Mouse (Mus musculus) gastrocnemius, adult 8-10 months (tissue): ENCODE data around the gene Olfr1440. TPM values are rescaled to one million over a fixed set of nuclear protein-coding genes. Genes with fewer than 3 reads are reported as not detected.

Experiments
- DNase-seq, 2 experiments: peaks; one replicate each; pipeline ENCODE4 v3.0.0; 2022; ENCODE audit warnings: low spot score in 2 of 2
- total RNA-seq, 4 experiments: library from RNA; stranded (reverse); gene quantifications; 2 replicates each; pipeline ENCODE4 v1.2.4; 2022

Gene Olfr1440
- not detected for total RNA-seq

DNA sequence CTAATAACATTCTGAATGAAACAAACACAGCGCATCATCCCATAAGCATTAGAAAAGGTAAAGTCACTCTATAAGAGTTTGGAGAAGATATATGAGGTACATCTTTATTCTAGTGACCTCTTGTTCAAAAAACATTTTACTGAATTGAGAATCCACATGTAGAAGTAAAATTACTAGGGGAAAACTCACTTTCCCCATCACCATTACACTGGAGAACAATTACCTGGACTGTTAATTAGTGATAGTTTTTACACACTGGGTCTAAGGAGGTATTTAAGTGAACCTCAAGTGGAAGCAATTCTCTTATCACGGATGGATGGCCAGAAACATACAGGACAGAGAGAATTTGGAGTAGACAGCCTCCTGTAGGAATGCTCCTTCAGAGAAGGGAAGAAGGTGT, at the start of gene Olfr1440:
Gene Olfr1440 (plus strand): TSS at position 301 of the 400 bp plus-strand sequence.
- no peak for DNase-seq

DNA sequence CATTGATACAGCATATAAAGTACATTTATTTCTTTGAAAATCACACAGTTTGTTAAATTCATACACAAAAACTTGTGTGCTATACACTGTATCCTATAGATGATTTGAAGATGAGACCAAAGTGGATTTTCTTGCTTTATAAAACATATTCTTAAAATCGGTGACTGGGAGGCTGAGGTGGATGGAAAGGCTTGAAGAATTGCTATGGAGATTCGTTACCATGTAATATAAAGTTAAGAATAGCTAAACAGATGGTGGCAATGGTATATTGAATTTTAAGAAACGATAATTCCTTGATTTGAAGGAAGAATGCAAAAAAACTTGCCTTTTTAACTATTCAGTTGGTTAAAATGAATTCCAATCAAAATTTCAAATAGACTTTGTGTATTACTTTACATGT, 14.1 kb upstream of the Olfr1440 start:
- DNase-seq, result no peak

DNA sequence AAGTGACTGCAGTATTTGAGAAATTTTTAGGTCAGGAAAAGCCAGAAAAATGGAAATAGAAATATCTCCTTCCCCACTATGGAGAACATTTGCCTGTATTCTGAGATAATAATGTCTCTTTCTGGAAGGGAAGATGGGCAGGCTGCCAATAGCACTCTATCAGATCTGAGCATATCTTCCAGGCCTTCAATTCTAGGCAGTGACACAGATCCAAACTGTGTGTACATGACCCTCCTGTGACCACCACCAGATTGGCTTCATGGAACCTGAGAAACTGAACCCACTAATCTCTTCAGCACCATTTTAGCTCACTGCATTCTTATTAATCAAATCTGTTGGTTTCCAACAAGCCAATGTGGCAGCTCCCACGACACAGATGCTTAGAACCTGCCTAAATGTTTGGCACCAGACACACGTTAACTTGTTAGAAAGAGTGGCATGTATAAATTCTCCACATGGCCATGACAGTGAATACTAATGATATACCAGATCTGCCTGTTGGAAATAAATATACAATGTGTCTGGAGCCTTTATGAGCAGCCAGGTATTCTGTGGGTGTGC, 12.5 kb upstream of the Olfr1440 start:
- DNase-seq, result no peak

DNA sequence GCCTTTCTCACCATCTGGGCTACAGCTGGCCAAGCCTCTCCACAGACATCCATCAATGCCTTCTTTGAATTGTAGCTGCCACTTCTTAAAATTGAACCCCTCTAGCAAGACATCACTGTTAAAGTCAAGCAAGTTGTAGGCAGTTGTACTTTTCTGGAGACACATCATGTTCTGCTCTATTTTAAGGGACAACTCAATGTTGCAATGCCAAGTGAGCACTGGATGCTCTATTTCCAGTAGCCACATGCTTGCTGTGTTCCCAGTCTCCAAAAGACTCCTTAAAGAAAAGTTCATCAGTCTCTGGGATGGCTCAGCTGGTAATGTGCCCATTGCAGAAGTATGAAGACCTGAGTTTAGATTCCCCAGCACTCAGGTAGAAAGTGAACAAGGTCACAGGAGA, 26.7 kb downstream of the Olfr1440 start:
- no peak for DNase-seq

DNA sequence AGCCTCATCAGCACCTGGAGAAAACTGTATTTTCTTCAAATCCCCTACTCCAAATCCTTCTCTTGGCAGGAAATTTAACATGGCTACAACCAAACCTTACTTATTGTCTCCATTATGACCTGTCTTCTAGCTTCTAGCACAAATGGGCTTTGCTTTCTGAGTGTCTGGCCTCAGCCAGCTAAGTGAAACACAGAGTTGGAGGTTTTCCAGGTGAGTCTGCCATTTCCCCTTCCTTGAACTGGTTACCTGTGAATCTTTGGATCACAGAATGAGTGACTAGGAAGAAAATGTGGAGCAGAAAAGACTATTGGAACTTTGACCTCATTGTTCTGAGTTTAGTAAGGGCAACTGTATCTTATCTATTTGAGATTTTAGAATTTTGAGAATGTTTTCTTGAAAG, 30.3 kb downstream of the Olfr1440 start, which contains the start of gene Olfr1441:
Gene Olfr1441 (plus strand): TSS at position 73 of the 400 bp plus-strand sequence.
- DNase-seq, result no peak

DNA sequence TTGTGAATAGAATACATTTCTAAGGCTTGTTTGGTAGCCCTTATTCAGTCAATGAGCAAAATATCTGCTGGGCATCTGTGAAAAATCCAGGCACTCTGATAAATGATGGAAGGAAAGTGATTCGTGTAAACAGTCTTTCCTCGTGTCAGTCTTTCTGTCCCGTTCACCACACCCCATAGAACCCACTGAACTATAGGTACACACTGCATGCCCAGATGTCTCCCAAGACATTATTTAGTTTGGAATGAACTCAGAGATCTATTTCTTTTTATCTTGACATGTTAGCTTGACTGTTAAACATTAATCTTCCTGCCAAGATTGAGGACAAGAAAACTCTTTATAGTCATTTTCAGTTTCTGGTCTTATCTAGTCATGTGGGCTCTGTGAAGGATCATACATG, 31.2 kb downstream of the Olfr1440 start:
- no peak for DNase-seq

DNA sequence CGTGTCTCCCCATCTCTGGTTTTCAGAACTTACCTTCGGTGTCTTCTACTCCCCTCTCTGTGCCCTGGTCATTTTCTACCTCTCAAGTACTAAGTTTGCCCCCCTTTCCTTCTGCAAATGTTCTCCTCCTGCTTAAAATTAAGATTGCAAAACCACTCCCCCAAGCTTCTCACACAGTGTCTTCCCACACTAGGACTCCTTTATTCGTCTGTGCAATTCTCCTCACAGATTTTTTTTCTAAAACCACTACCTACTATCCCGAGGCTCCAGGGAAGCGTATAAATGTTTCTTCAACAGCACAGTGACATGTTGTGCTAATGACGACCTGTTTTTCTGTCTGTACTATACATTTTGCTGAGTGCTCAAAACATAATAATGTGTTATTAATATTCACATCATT, 33.5 kb downstream of the Olfr1440 start:
- no peak for DNase-seq

DNA sequence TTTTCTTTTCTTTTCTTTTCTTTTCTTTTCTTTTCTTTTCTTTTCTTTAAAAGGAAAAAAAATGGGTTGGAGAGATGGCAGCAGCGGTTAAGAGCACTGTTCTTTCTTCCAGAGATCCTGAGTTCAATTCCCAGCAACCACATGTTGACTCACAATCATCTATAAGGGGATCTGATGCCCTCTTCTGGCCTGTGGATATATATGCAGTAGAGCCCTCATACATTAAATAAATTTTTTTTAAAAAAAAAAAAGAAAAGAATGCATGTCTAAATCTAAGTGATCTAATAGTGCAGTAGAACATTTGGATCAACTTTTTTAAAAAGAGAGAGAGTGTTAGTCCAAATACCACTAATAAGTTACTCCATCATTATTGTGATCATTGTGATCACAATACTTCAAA, 34.6 kb downstream of the Olfr1440 start:
- DNase-seq, result no peak

DNA sequence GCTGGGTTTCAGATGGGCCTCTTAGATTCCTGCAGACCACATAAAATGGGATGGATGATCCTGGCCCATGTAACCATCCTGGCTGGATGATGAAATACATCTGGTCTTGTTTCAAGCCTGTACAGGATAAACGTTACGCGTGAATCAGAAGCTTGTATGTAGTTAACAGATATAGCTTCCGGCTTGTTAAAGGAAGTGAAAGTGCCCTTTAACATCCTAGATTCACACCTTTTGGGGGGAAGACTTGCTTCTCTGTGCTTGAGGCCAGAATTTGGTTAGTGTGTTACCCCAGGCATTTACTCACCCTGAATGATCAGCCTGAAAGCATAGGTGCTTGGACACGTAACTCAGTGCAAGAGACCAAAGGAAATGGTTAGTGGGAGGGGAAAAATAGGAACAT, 40.0 kb downstream of the Olfr1440 start:
- no peak for DNase-seq

DNA sequence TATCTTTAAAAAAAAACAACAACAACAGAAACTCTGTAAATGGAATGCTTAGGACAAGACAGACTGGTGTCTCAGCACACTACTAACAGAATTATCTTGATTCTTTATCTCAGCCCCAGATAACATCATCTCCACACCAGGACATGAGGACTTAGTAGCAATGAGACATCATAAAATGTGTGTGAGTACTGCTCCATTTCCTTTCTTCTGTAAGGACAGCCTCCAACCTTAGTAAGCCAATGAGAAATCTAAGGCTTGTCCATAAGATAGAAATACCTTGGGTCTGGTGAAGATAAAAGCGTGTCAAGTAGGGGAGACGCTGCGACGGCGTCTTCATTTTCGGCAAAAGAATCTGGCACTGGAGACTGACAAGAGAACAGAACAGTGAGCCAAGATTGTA, 40.5 kb downstream of the Olfr1440 start, which contains the start of gene Pfpl:
Gene Pfpl (plus strand): TSS at position 301 of the 400 bp plus-strand sequence.
- no peak for DNase-seq

DNA sequence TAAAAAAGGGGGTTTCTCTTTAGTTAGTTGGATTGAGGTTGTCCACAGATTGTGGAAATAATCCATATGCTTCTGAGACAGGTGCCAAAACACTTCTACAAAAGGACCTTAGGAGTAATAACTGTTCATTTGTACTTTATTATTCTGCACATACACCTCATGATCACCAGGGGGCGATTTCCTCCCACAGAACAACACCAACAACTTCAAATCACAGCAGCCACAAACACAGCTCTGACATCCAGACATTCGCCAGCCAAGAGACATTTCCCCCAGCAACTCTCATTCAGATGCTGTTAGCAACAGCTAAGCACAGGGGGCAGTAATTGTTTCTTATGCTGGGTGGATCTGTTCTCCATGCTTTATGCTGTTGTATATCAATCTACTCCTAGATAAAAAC, 46.0 kb downstream of the Olfr1440 start:
- peak in 1 of 2 experiments; percentile 5 for DNase-seq

DNA sequence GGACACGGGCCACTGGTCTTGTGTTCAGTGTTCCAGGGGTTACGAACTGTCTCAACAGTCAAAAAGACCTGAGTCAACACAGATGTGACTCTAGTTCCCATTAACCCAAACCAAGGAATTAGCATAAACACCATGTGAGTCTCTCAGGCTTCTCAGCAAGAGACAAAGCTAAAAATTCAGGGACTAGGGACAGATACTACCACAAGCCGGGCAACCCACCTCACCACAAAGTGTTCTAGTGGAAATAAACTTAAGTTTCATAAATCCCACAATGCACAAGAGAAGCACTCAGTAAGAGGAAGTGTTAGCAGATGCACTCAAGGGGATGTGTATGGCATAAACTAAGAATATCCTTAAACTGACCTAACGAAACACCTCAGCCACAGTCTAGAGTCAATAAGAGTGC, 47.9 kb downstream of the Olfr1440 start:
- no peak for DNase-seq

DNA sequence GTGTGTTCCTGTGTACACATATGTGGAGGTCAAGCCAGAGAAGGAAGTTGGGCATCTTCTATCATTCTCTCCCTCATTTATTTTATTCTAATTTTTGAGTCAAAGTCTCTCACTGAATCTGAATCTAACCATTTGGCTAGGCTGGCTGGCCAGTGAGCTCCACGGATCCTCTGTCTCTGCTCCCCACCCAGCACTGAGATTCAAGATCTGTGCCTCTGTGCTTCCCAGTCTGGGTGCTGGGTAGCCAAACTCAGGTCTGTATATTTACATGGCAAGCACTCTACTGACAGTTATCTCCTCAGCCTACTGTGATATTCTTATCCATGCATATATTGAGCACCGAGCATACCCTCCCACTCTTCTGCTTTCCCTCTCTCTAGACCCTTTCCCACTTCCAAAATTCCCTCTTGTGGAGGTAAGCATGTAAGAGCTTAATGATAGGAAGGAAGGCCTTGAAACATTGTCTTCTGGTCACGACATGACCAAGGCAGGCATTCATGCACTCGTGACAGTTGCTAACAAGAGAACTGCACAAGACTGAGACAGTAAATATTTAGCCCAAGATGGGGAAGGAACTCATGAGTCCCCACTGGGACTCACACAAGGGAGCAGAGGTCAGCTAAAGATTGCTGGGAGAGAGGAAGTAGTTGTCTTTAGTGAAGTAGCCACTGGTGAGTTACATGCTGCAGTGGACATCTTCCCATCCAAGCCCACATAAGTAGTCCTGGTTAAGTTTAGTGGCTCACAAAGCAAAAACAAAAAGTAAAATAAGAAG, 48.9 kb downstream of the Olfr1440 start:
- DNase-seq, result no peak

DNA sequence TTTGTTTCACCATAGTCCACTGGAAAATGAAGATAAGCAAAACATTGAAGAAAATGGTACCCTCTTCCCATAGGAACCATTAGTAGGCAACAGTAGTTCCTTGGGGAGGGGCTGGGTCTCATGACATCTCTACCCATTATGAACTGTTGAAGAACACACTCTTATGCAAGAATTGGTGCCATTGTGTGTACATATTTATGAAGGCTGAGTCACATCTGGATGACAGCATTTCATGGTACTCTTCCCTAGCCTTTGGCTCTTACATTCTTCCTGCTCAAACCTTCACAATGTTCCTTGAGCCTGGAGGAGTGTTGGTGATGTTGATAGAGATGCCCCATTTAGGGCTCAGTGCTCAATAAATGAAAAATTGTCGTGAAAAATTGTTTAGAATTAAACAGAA, 52.5 kb downstream of the Olfr1440 start:
- no peak for DNase-seq

DNA sequence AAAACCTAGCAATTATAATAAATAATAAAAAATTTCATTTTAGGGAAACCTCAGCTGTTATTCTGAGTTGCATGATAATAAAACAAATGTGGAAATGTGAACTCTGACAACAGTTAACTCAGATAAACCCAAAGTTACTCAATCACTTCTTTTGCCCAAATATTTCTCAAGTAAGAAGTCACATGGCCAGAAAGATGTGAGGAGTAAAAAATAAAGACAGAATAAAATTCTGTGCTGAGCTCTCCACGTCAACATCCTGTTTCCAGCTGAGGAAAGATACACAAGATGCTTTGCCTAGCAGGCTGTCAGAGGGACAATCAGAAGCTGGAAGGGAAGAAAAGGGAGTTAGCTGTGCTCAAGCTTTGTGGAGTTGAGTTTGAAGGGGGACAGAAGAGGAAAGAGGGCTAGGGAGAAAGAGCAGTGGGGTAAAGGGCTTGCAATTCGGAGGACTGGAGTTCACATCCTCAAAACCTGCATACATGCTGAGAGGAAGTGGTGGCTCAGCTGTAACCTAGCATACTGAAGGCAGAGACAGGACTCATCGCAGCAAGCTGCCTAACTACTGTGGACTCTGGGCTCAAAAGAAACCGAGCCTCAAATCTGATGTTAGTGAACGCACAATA, 53.1 kb downstream of the Olfr1440 start:
- no peak for DNase-seq

DNA sequence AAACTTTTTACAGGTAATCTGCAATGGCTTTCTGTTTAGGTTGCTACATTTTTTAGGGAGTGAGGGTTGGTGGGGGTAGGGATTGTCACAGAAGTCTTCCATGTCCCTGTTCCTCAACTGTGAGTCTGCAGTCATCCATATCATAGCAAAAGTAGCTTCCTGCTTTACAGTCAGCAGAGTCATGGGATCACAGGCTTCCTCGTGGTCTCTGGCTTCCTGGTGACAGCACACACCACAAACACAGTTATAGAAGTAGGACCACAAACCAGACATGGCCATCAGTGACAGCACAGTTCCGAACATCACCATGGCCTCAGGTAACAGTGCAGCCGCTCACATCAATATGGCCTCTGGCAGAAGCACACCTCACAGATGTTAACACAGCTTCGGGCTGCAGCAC, 55.5 kb downstream of the Olfr1440 start:
- no peak for DNase-seq

DNA sequence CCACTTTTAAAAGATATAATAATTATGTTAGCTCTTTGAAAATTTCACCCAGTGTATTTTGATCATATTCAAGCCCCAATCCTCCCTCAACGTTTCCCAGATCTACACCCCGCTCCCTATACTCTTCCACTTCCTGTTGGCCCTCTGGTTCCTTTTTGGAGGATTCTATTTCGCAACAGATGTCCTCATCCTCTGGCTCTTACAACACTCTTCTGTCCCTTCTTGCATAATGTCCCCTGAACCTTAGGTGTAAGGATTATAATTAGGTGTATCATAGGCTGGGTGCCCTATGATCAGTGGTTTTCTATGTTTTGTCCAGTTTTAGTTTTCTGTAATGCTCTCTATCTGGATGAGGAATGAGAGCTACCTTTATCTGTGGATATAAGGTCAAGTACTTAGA, 57.9 kb downstream of the Olfr1440 start:
- DNase-seq, result no peak

Other genes with a start within 250 kb of the Olfr1440 start
- gene Olfr1555-ps1, start 217.2 kb upstream of the Olfr1440 start, total RNA-seq, result not detected
- not detected for gene Olfr1431, start 186.6 kb upstream of the Olfr1440 start, total RNA-seq
- not detected for gene Olfr1432, start 154.7 kb upstream of the Olfr1440 start, total RNA-seq
- gene Olfr262, start 145.6 kb upstream of the Olfr1440 start, total RNA-seq, result not detected
- not detected for gene Olfr235, start 126.2 kb upstream of the Olfr1440 start, total RNA-seq
- not detected for gene Olfr1434, start 107.4 kb upstream of the Olfr1440 start, total RNA-seq
- gene Olfr1436, start 88.1 kb upstream of the Olfr1440 start, total RNA-seq, result not detected
- gene Olfr1437, start 62.2 kb upstream of the Olfr1440 start, total RNA-seq, result not detected
- gene Olfr1438-ps1, start 51.4 kb upstream of the Olfr1440 start, total RNA-seq, result not detected
- not detected for gene Olfr1441, start 30.2 kb downstream of the Olfr1440 start, total RNA-seq
- not detected for gene Pfpl, start 40.6 kb downstream of the Olfr1440 start, total RNA-seq
- gene Mpeg1, start 73.5 kb downstream of the Olfr1440 start, total RNA-seq, result 1 to 10 TPM in 2 of 4 experiments, under 1 TPM in 2; 0.53 to 1.4 (median 0.91) TPM
- 1 to 10 TPM; 2.1 to 2.6 (median 2.4) TPM for gene Dtx4, start 114.2 kb downstream of the Olfr1440 start, total RNA-seq
- gene Fam111a, start 158.5 kb downstream of the Olfr1440 start, total RNA-seq, result 1 to 10 TPM in 3 of 4 experiments, under 1 TPM in 1; 0.92 to 1.9 (median 1.2) TPM
- not detected for gene Gm4952, start 212.7 kb downstream of the Olfr1440 start, total RNA-seq
- under 1 TPM in 1 of 4 experiments, not detected in 3; 0.40 TPM for gene Glyat, start 246.0 kb downstream of the Olfr1440 start, total RNA-seq